Mouse (Mus musculus): ENCODE results near the gene 1700020L24Rik.

The 1700020L24Rik gene

DNA sequence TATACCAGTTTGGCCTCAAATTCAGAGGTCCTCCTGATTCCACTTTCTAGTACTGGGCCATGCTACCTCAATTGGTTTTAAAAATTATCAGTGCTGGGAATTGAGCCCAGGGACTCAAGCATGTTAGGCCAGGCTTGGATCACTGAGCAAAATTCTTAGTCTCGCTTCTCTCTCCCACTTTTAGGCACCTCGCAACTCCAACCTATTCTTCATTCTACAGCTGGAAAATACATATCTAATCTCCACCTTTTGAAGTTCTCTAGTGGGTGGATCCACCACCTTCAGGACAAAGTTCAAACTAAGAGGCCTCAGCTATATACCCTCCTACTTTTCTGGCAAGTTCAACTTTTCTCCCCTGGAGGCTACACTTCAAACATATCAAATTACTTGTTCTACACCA, 34.3 kb downstream of the 1700020L24Rik start:
- no peak for DNase-seq (ENCODE audit: low read depth, low spot score)

DNA sequence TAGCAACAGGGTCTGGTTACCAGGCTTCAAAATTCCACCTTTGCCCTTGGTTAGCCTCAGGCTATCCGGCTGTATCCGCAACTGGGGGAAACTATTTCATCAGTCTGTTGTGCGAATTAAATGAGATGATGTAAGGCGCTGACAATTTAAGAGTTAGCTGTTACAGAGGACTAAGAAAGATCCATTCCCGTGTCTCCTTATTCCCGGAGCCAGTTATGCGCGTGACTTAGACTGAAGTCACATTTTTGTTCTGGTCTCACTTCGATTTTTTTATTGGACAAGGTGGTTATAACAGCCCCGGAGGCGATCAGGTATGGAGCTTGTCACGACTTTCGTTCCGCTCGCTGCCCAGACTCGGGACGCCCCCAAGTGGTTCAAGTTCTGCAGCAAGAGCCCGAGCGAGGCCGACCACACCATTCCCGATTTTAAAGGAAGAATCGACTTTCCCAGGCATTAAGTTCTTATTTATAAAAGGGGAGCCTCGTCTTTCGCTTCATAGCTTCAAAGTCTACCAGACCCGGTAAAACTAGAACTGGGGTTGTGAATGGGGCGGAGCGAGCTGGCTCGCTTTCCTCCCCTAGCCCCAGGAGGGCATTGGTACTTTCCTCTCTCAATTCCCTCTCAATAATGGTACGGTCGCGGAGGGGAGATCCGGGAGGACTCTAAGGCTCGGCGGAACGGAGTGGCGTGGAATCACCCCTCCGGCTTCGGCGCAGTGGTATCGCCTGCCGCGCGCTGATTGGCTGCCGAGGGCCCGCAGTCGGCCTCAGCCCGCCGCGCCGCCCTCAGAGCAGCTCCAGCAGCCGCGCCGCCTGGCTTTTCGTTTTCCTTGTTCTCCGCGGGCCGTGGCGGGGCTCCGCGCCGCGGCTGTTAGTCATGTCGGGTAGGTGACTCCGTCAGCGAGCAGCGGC, 35.1 kb downstream of the 1700020L24Rik start, which contains the start of gene Taf15:
Gene Taf15, plus strand, starts transcription at position 763 of the 911 bp plus-strand sequence.
- DNase-seq (ENCODE audit: low read depth, low spot score): peak; percentile 99

DNA sequence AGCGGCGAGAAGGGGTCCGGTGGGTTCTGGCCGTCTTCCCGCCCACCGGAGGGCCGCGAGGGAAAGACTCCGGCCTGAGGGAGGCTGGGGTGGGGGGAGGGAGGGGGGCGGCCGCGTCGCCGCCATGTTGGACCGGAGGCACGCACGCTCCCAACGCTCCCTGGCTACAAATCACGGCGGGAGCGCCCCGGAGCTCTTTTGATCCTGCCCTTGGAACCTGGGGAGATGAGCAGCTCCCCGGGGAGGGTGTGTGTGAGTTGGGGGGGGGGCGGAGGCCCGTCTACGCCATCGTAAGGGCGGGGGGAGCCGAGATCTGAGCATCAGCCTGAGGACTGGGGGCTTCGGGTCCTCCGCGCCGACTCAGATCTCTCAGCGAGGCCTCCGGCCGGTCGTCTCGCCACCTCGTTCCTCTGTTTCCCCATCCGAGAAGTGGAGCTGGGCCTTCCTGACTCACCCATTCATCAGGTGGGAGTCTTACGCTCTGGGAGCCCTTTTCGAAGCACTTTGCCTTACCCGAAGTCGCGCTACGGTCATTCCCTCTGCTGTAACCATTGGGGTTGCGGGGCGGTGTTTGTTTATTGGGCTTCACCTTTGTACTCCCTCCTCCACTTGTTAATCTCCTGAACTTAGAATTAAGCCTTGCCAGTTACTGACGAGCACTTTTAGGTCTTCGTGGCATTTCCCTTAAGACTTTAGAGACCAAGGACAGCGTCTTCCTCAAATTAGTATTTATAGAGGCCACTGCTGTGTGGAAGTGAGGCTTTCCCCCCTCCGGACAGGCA, 35.9 kb downstream of the 1700020L24Rik start:
- DNase-seq (ENCODE audit: low read depth, low spot score): no peak

Data from retina, postnatal 7 days (tissue).